Mouse (Mus musculus) 3134 (cell line): ENCODE results near the gene Exoc5.

Source experiments
- DNase-seq: peaks from one replicate; pipeline ENCODE4 v3.0.0-alpha.2; 2011; ENCODE audit warnings: low spot score; ENCODE audit not compliant: insufficient read length; ENCODE audit errors: extremely low read depth

Gene Exoc5

GRCm38 (mm10) chr14:49008399-49009189 is 57.9 kb downstream of the Exoc5 start:
- no peak for DNase-seq

GRCm38 (mm10) chr14:49007979-49008378 is 58.5 kb downstream of the Exoc5 start:
- no peak for DNase-seq

- DNase-seq: no peak
Measured at GRCm38 (mm10) chr14:49001655-49002054, 64.8 kb downstream of the Exoc5 start.

GRCm38 (mm10) chr14:48998795-48999194 is 67.7 kb downstream of the Exoc5 start:
- peak; percentile 20 for DNase-seq

- no peak for DNase-seq
Measured at GRCm38 (mm10) chr14:48993861-48994260, 72.6 kb downstream of the Exoc5 start.

- no peak for DNase-seq
Measured at GRCm38 (mm10) chr14:48992070-48992580, 74.3 kb downstream of the Exoc5 start.

- DNase-seq: no peak
Measured at GRCm38 (mm10) chr14:48991144-48991522, 75.3 kb downstream of the Exoc5 start.

GRCm38 (mm10) chr14:48990471-48991143 is 75.8 kb downstream of the Exoc5 start:
- DNase-seq: no peak

- no peak for DNase-seq
Measured at GRCm38 (mm10) chr14:48989831-48990230, 76.6 kb downstream of the Exoc5 start.

- no peak for DNase-seq
Measured at GRCm38 (mm10) chr14:48986231-48986630, 80.2 kb downstream of the Exoc5 start.

- DNase-seq: no peak
Measured at GRCm38 (mm10) chr14:48985673-48986072, 80.8 kb downstream of the Exoc5 start.

GRCm38 (mm10) chr14:48978971-48979388 is 87.5 kb downstream of the Exoc5 start:
- no peak for DNase-seq

GRCm38 (mm10) chr14:48971546-48971945 is 94.9 kb downstream of the Exoc5 start:
- no peak for DNase-seq

- DNase-seq: peak; percentile 5
Measured at GRCm38 (mm10) chr14:48968670-48969069, 97.8 kb downstream of the Exoc5 start.
